Mouse (Mus musculus): ENCODE data around the gene Ebf4.

DNA sequence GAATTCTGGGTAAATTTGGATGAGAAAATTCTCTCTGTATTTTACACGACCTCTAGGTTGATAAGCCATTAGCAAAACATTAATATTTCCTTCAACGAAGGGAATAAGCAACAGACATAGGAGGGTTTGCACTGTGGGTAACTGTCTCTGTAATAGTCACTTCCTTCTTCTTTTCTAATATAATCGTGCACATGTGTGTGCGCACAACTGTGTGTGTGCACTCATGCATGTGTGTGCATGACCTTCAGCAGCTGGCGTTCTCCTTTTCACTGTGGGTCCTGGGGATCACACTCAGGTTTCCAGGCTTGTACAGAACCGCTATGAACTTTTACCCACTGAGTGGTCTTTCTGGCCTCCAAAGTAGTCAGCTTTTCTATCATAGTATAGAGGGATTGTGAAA lies 40.1 kb downstream of the Ebf4 start:
- TF ChIP-seq CTCF (IDR thresholded peaks at IDR 0.05) (no peak), POLR2A (IDR thresholded peaks at IDR 0.05; ENCODE audit: insufficient read depth, low read depth, low read length) (no peak)

Data from heart, adult 2 months (tissue).